Mouse (Mus musculus) embryonic fibroblast, embryonic 13.5 days (primary cell): ENCODE results near the gene Cdk5r1.

ENCODE experiments used
- CTCF ChIP-seq: IDR thresholded peaks from 2 replicates; pipeline ENCODE4 v1.5.1; 2011; ENCODE audit warnings: mild to moderate bottlenecking, control low read depth, low read length, moderate library complexity, borderline replicate concordance; ENCODE audit not compliant: insufficient read depth
- POLR2A ChIP-seq: IDR thresholded peaks from 2 replicates; pipeline ENCODE4 v1.6.1; 2011; ENCODE audit warnings: low read depth, mild to moderate bottlenecking, control low read depth, low read length, moderate library complexity

DNA sequence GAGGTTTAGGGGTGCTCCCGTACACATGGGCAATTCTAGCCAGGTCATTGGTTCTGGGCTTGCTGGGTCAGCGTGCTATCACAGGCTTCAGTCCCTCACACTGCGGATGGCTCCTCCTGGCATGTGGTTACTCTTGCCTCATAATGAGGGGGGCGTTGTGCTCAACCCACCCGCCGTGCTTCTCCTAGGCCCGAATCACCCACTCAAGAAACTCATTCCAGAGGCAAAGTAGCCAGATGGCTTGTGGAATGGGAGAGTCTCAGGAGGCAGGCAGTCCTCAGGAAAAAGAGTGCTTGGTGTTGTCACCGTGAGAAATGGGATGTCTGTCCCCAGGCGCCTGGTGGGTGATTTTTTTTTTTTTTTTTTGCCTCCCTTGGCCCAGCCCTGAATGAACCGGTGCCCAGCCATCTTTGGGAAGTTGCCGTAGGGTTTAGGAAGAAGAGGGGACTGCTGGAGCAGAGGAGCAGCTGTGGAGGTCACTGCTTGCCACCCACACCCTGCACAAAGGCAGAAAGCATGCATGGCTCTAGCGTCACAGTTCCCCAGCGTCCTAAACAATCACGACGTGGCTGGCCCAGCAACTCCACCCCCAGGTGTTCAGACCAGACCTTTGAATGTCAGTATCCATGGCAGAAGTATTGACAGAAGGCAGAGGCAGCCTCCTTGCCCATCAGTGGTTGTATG is 11.2 kb downstream of the Cdk5r1 start:
- TF ChIP-seq POLR2A (no peak), CTCF (no peak)
